Mouse (Mus musculus): ENCODE measurements around the gene Cd79a. TPM values are rescaled to one million over a fixed set of nuclear protein-coding genes. Genes with fewer than 3 reads are reported as not detected.

The Cd79a gene
- total and polyA plus RNA-seq, 3 experiments = 0.23 to 0.61 TPM; not detected in 1

- H3K36me3 ChIP-seq (ENCODE audit: control insufficient read depth in 1 of 2, insufficient read depth in 2 of 2, low read length in 2 of 2) = peaks cover 8 to 17% of the 10 kb centered on the region in 2 experiments
- peak overlapping the region; percentile 93 for H3K9ac ChIP-seq (ENCODE audit: control insufficient read depth, low read depth, low read length, poor library complexity, severe bottlenecking)
- H3K79me2 ChIP-seq (ENCODE audit: control insufficient read depth, insufficient read depth, low read length, poor library complexity) = peaks cover 36% of the 10 kb centered on the region
- peaks cover 0 to 20% of the 10 kb centered on the region in 2 experiments; a peak in 2 of 4 replicates for H3K4me1 ChIP-seq (ENCODE audit: control insufficient read depth in 1 of 2, insufficient read depth in 2 of 2, low read length in 2 of 2)
- no peaks in the 10 kb centered on the region for H3K9me3 ChIP-seq (replicated peaks; ENCODE audit: insufficient read depth, low read length)
- peak; percentile 56 for DNase-seq (ENCODE audit: low read depth, low spot score)
- TF ChIP-seq NRF1 (IDR thresholded peaks at IDR 0.05; ENCODE audit: insufficient read depth, low read depth, low read length, poor library complexity, severe bottlenecking) (no peak), JUND (IDR thresholded peaks at IDR 0.05; ENCODE audit: low read depth, low read length) (no peak), POLR2A (IDR thresholded peaks at IDR 0.05; ENCODE audit: control insufficient read depth in 1 of 2, insufficient read depth in 1 of 2, low read depth in 1 of 2, low read length in 2 of 2, poor library complexity in 1 of 2) (no peak; a peak in 1 of 4 replicates), ELF1 (IDR thresholded peaks at IDR 0.05; ENCODE audit: low read depth, low read length) (no peak), NELFE (IDR thresholded peaks at IDR 0.05; ENCODE audit: low read depth, low read length) (no peak), HCFC1 (IDR thresholded peaks at IDR 0.05; ENCODE audit: low read depth, low read length) (no peak), POLR2AphosphoS2 (IDR thresholded peaks at IDR 0.05; ENCODE audit: low read length) (no peak), BHLHE40 (IDR thresholded peaks at IDR 0.05; ENCODE audit: borderline replicate concordance, low read depth, low read length) (no peak), ZC3H11A (IDR thresholded peaks at IDR 0.05; ENCODE audit: low read depth, low read length) (no peak)
- no peaks in the 10 kb centered on the region for H3K27me3 ChIP-seq (ENCODE audit: control insufficient read depth in 1 of 2, insufficient read depth in 2 of 2, low read length in 2 of 2)
- H3K4me3 ChIP-seq (ENCODE audit: control insufficient read depth in 1 of 2, insufficient read depth in 1 of 2, low read depth in 2 of 2, low read length in 2 of 2) = peak overlapping the region; percentile 55 to 77
- peak overlapping the region; percentile 52 for H3K27ac ChIP-seq (ENCODE audit: control insufficient read depth, low read depth, low read length)
Observed at GRCm38 (mm10) chr7:24886308-24886633, 10.9 kb upstream of the Cd79a start.

- H3K36me3 ChIP-seq (ENCODE audit: control insufficient read depth in 1 of 2, insufficient read depth in 2 of 2, low read length in 2 of 2) = peaks cover 8 to 17% of the 10 kb centered on the region in 2 experiments
- H3K27ac ChIP-seq (ENCODE audit: control insufficient read depth, low read depth, low read length) = peak overlapping the region; percentile 52
- peak overlapping the region; percentile 93 for H3K9ac ChIP-seq (ENCODE audit: control insufficient read depth, low read depth, low read length, poor library complexity, severe bottlenecking)
- no peaks in the 10 kb centered on the region for H3K9me3 ChIP-seq (replicated peaks; ENCODE audit: insufficient read depth, low read length)
- no peaks in the 10 kb centered on the region for H3K27me3 ChIP-seq (ENCODE audit: control insufficient read depth in 1 of 2, insufficient read depth in 2 of 2, low read length in 2 of 2)
- peak; percentile 23 for DNase-seq (ENCODE audit: low read depth, low spot score)
- peaks cover 36% of the 10 kb centered on the region for H3K79me2 ChIP-seq (ENCODE audit: control insufficient read depth, insufficient read depth, low read length, poor library complexity)
- no peak for TF ChIP-seq CHD2 (IDR thresholded peaks at IDR 0.05; ENCODE audit: low read length)
- TF ChIP-seq NELFE (IDR thresholded peaks at IDR 0.05; ENCODE audit: low read depth, low read length) = no peak
- no peak for TF ChIP-seq SIN3A (IDR thresholded peaks at IDR 0.05; ENCODE audit: low read length)
- TF ChIP-seq CHD1 (IDR thresholded peaks at IDR 0.05; ENCODE audit: low read depth, low read length) = no peak
- H3K4me1 ChIP-seq (ENCODE audit: control insufficient read depth in 1 of 2, insufficient read depth in 2 of 2, low read length in 2 of 2) = peaks cover 0 to 20% of the 10 kb centered on the region in 2 experiments; a peak in 2 of 4 replicates
- H3K4me3 ChIP-seq (ENCODE audit: control insufficient read depth in 1 of 2, insufficient read depth in 1 of 2, low read depth in 2 of 2, low read length in 2 of 2) = peak overlapping the region; percentile 55 to 77
Observed at GRCm38 (mm10) chr7:24887096-24887495, 10.1 kb upstream of the Cd79a start.

GRCm38 (mm10) chr7:24889431-24890220, 7.6 kb upstream of the Cd79a start:
- no peaks in the 10 kb centered on the region for H3K27me3 ChIP-seq (ENCODE audit: control insufficient read depth in 1 of 2, insufficient read depth in 2 of 2, low read length in 2 of 2)
- H3K4me1 ChIP-seq (ENCODE audit: control insufficient read depth in 1 of 2, insufficient read depth in 2 of 2, low read length in 2 of 2) = peaks cover 0 to 15% of the 10 kb centered on the region in 2 experiments; a peak in 2 of 4 replicates
- no peaks in the 10 kb centered on the region for H3K9me3 ChIP-seq (replicated peaks; ENCODE audit: insufficient read depth, low read length)
- peaks cover 8 to 17% of the 10 kb centered on the region in 2 experiments for H3K36me3 ChIP-seq (ENCODE audit: control insufficient read depth in 1 of 2, insufficient read depth in 2 of 2, low read length in 2 of 2)
- peak overlapping the region; percentile 5; the same call in 1 of the 2 replicates for H3K27ac ChIP-seq (ENCODE audit: control insufficient read depth, low read depth, low read length)
- H3K79me2 ChIP-seq (ENCODE audit: control insufficient read depth, insufficient read depth, low read length, poor library complexity) = peaks cover 34% of the 10 kb centered on the region
- peak; percentile 41 for DNase-seq (ENCODE audit: low read depth, low spot score)
- H3K4me3 ChIP-seq (ENCODE audit: control insufficient read depth in 1 of 2, insufficient read depth in 1 of 2, low read depth in 2 of 2, low read length in 2 of 2) = no peak overlapping the region
- no peak overlapping the region for H3K9ac ChIP-seq (ENCODE audit: control insufficient read depth, low read depth, low read length, poor library complexity, severe bottlenecking)
- TF ChIP-seq ZNF384 (IDR thresholded peaks at IDR 0.05; ENCODE audit: low read depth, low read length) (no peak), POLR2AphosphoS5 (IDR thresholded peaks at IDR 0.05; ENCODE audit: borderline replicate concordance, low read depth, low read length) (peak; percentile 17; the same call in 1 of the 2 replicates)

Measured in MEL (cell line).